Mouse (Mus musculus) mouse trophoblast stem cell (cell line): ENCODE results near the gene Hdac9.

Source experiments
- in situ Hi-C, 2 experiments: fragments of 300-500 bp; cut with MseI, MboI; formaldehyde crosslinking; loops; 2 replicates in 1 of 2; 3 replicates in 1 of 2; pipeline ENCODE4 v1.15.1; 2025

Gene Hdac9

GRCm38 (mm10) chr12:34379681-34380080, 537.2 kb downstream of the Hdac9 start:
- in situ Hi-C loops, result no loop called here

GRCm38 (mm10) chr12:34378637-34379036, 538.3 kb downstream of the Hdac9 start:
- in situ Hi-C loops, result no loop called here

DNA sequence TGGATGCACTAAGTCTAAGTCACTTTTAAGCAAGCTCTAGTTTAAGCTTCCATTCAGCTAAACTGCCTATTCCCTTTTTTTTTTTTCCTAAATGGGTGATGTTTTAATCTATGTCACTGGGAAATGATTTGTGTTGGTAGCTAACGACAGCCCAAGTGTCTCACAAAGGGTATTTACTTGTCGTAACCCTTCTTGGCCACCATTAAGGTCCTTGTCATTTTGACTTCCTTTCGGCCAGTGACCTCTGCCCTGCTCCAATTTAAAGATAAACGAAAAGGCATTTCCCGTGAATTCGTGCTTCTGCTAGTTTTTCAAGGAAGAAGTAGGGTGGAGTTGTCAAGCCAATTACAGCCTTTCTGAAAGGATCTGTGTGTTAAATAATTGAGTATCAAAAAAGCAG, 565.0 kb downstream of the Hdac9 start:
- in situ Hi-C loops, result no loop called here

GRCm38 (mm10) chr12:34347529-34347928, 569.4 kb downstream of the Hdac9 start:
- in situ Hi-C loops, result no loop called here

DNA sequence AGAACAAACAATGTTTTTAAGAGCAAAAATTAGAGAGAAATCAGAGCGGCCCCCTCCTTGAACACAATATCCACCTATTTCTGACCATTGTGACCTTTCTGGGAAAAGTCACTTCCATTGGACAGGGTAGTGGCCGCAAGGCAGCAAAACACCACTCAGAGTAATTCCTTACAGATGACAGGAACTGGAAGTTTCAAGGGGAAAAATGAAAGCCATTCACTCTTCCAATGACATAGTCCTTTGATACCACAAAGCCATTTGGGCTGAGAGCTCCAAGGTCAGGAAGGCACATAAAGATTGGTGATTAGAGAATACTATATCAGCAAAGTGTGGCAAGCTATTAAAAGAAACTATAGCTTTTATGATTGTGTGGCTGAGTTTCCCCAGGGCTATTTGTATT, 574.1 kb downstream of the Hdac9 start:
- in situ Hi-C loops, result no loop called here

DNA sequence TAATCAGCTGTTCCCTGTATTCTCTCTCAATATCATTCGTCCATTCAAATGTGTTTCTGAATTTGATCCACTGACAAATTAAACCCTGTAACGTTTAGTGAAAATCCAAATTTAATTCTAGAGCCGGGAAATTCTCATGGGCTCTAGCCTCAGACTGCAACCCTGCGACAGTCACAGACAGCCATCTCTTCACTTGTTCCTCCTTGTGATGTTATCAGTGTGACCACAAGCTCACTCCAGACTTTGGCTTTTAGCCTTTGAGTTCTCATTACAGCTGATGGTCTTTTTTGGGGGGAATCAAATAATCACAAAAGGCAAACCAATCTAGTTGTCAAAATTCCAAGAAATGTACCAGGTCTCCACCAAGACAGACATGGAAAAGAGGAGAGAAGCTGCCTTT, 578.0 kb downstream of the Hdac9 start:
- in situ Hi-C loops, result no loop called here

GRCm38 (mm10) chr12:34334455-34335084, 582.3 kb downstream of the Hdac9 start:
- in situ Hi-C loops, result no loop called here

DNA sequence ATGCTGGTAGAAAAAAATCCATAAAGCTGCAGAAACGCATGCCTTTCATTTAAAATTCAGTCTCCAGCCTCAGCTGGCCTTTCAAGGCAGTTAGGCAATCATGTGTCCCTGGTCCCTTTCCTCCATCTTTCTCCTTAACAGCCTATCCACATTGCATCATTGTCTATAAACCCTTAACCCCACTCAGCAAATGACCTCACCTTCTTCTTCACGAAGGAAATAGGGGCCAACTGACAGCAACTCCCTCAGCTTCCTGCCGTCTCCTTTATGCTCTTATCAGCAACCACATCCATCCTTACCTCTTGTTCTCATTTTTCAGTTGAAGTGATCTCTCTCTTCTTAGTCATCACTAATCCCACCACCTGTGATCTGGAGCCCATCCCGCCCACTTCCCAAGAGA, 584.0 kb downstream of the Hdac9 start:
- in situ Hi-C loops, result no loop called here

DNA sequence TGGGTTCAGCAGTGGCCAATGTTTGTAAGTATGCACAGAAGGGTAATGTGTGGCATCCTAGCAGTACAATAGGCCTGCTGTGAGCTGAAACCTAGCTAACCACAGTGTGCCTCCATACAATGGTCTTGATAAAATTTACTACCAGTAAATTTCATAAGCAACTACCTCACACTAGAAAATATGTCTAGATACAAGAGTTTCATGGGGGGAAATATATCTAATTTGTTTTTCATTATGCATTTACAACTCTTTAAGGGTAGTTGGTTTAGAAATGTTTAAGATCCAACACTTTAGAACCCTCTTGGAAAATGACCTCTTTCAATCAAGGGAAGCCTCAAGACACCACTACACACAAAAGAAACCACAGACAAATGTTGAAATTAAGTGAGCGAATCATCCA, 589.8 kb downstream of the Hdac9 start:
- in situ Hi-C loops, result no loop called here

- in situ Hi-C loops, result no loop called here
Measured at GRCm38 (mm10) chr12:34312113-34312719, 604.7 kb downstream of the Hdac9 start.

- in situ Hi-C loops, result no loop called here
Measured at GRCm38 (mm10) chr12:34305453-34305852, 611.4 kb downstream of the Hdac9 start.

GRCm38 (mm10) chr12:34292346-34292745, 624.5 kb downstream of the Hdac9 start:
- in situ Hi-C loops, result no loop called here

GRCm38 (mm10) chr12:34287218-34287617, 629.7 kb downstream of the Hdac9 start:
- in situ Hi-C loops, result no loop called here

DNA sequence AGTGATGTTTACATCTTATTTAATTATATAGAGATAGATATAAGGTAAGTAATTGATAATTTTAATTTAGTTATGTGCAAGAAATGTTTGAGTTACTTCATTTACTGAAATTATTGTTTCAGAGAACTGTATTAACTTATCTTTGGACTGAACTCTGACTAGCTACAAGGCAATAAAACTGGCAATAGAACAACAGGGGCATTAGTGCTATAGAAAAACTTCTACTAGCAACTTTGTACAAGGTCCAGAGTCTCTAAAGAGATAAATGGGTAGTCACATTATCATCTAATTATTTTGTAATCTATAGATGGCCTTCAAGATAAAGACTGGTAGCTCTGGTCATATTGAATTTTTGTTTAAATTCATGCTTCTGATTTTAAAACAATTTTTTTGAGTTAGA, 632.0 kb downstream of the Hdac9 start:
- in situ Hi-C loops, result no loop called here

DNA sequence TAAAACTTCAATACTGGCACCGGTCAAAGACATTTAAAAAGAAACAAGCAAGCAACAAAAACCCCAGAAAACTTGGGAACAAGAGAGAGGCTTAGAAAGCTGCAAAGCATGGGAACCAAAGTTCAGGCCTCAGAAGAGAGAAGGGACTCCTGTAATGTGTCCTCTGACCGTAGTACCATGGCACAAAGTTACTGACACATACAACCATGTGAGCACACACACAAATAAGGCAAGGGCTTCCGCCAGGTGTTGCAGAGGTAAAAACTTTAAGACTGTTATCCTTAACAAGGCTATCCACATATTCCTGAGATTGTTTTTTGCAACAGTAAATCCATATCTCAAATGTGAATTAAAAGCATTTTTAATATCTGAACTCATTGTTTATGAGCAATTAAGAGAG, 632.5 kb downstream of the Hdac9 start:
- in situ Hi-C loops, result no loop called here

GRCm38 (mm10) chr12:34278822-34279221, 638.1 kb downstream of the Hdac9 start:
- in situ Hi-C loops, result no loop called here

DNA sequence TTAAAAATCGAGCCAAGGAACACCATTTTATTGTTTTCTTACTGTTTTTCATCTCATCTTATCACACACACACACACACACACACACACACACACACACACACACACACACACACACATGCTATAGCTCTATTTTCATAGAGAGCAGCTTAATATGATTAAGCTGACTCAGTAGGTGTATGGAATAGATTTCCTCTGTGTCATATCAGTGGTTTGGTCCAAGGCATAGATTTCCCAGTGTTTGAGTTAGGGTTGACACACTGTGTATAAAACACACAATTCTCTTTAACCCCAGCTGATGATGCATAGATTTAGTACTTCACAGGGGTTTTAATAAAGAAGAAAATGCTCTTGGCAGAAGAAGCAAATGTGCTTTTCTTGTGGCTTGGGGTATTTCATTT, 643.1 kb downstream of the Hdac9 start:
- in situ Hi-C loops, result no loop called here

DNA sequence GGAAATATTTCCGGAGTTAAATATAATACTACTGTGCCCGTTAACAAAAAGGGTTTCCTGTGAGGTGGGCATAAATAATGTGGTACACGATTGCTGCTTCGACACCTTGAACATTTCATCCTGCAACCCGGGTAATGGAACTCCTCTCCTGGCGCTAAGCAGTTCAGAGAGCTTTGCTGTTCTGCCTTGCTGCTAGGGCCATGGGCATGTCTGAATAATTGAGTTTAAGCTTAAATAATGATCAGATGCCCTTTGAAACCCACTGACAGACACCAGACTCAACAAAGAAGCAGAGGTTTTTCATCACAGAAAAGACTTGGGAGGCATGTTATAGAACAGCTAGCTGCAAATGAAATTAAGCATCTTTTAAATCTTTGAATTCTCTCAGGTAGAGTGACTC, 646.8 kb downstream of the Hdac9 start:
- in situ Hi-C loops, result no loop called here

DNA sequence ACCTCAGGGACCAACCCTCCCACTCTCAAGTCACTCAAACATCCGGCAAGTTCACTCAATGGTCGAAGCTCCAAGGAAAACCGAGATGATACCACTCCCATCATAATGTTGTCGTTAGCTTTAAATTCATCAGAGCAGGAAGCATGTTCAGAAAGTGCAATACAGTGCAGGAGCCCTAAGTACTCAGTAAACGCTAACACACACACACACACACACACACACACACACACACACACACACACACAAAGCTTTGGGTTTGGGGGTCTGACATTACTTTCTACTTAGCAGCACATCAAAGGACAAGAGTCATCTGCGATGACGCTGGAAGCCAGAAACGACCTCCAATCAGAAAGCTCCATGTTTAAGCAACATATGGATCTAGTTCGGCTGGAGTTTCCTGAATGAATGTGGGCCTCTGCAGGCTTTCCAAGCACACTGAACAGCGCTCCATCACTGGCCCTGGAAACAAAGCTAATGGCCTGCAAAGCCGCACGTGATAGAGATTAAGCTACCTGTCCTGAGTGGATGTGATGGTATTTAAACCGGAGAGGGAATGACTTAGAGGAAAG, 647.3 kb downstream of the Hdac9 start:
- in situ Hi-C loops, result no loop called here

- in situ Hi-C loops, result no loop called here
Measured at GRCm38 (mm10) chr12:34259651-34260050, 657.2 kb downstream of the Hdac9 start.

DNA sequence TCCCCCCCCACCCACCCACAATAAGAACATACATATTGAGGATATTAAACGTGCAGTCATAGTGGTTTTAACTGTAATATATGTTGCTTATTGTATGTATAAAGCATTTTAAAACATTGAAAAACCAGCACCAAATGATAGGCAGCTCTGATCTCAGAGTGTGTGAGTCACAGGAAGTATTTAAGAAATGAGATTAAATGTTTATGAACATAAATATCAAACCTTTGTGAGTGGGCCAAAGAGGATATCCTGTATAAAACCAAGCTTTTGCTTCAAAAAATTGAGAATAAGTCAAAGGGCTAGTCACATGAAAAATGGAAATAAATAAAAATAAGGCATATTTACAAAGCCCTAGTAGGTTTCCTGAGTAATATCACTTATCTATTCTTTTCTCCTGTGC, 667.7 kb downstream of the Hdac9 start:
- in situ Hi-C loops, result no loop called here

GRCm38 (mm10) chr12:34248193-34249121, 668.4 kb downstream of the Hdac9 start:
- in situ Hi-C loops, result no loop called here
